Mouse (Mus musculus) frontal cortex, postnatal 14 days (tissue): Measurements from ENCODE around the gene Lcor.

Source experiments
- DNase-seq, 2 experiments: peaks; one replicate each; pipeline ENCODE4 v3.0.0; 2022; ENCODE audit warnings: low spot score in 2 of 2

Lcor gene

DNA sequence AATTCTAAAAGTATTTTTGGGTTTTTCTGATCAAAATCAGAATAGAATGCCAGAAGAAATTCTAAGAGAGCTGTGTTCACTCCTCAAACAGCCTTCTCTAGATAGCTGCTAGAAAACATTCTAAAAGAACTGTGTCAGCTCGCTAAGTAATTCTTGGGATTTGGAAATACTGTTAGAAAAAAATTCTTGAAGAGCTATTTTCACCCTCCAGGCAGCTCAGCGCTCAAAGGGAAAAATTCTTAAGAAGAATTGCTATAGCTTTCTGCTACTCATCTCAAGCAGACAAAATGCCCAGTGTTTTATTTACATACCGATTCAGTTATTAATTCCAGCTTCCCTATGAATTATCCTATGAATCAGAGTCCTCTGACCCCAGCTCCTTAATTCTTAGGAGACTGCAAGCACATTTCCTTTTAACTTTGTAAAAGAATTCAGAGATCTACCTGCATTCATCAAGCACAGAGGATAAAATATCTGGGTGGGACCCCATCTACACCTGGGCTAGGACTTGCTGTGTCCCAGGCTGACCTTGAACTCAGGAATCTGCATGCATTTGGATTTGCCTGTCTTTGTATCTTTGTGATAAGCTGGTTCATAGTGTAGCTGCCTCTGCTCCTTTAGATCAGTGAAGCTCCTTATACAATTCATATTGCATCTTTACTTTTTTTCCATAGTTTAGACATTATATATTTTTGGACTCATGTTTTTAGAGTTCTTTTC, 5.7 kb upstream of the Lcor start:
- DNase-seq = no peak

- DNase-seq = peak in 1 of 2 experiments; percentile 18
These were observed 1.2 kb upstream of the Lcor start for GRCm38 (mm10) chr19:41481030-41481886.

- DNase-seq = no peak
These were observed 599 bp upstream of the Lcor start for GRCm38 (mm10) chr19:41481887-41482189.

DNA sequence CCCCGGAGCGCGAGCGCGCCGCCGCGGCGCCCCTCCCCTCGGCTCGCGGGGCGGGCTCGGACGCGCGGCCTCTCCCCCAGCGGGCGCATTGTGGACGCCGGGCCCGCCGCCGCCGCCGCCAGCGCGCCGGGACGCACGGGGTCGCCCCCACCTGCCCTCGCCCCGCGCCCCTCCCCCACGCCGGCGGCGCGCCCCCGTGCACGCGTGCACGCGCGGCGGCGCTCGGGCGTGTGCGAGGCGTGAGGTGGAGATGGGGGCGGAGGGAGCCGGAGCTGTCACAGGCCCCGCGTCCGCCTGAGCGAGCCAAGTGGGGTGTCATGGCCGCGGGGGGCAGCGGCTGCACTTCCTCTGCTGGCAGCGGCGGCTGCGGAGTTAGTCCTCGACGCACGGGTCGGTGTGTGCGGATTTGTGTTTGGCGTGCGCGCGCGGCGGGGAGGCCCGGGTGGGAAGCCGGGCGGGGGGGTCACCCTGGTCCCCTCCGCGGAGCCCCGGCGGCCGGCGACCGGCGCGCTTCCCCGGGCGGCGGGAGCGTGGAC, 540 bp downstream of the Lcor start:
- peak; percentile 53 to 60 for DNase-seq

DNA sequence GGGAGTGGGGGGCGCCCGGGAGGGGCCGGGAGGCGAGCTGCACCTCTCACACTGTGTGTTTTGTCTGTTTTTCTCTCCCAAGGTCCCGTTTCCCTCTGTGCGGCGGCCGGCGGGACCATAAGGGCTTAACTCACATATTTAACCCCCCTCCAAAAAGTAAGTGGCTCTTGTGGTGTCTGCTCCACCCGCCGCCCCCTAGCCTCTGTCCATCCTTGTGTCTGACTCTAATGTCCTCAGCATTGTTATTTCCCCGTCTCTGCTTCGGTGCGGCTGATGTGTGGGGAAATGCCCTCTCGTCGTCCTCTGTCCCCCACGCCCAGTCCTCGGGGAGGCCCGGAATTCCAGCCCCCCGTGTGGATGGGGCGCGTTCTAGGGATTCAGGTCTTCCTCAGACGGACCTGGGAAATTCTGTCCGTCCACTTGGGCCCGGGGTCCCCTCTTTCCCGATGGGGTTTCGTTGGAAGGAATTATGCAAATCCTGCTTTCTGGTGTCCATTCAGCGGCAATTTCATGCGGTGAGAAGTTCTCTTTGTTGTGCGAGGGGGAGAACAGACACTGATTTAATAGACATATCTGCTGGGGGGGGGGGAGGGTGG, 1.1 kb downstream of the Lcor start:
- DNase-seq = peak; percentile 14 to 17

DNA sequence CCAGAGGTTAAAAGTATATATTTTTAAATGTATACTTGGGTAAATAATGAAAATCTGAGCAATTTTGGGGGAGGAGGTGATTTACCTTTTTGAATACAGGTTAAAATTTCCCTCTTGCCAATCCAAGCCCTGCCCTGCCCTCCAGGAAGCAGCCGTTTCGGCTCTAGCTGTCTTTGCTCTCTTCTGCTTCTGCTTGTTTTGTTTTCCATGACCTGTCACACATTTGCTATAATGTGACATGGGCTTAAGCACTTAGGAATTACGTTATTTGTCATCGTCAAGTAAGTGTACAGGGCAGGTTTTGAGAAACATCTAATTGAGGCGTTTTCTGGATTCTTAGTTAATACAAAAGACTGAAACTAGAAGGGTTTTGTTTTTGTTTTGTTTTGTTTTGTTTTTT, 1.9 kb downstream of the Lcor start:
- no peak for DNase-seq

DNA sequence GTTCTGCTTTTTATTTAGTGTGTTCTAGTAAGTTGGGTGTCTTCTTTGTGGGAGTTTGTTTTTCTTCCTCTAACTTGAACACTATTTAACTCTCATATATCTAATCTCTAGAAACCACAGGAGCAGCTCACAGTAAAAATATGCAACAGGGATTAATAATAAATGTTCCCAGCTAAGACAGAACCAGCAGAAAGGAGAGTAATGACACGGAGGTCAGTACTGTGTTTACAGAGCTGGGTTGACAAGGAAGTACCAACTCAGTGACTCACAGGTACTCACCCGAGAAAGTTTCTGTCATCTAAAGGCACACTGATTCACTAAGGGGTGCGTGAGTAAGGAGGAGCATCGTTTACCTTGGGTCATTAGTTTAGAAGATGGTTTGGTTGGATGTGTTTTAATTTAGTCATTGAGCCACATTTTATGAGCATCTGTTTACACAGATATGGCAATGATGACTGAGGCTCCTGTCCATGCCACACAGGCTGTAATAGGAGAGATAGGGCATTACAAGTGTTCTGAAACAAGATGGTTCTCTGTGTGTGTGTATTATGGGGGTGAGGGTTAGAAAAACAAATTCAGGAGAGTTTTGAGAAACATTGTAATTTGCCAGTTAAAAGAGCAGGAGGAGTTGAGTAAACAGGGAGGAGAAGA, 13.1 kb downstream of the Lcor start:
- DNase-seq = no peak

GRCm38 (mm10) chr19:41496058-41496457, 13.6 kb downstream of the Lcor start:
- DNase-seq = no peak

DNA sequence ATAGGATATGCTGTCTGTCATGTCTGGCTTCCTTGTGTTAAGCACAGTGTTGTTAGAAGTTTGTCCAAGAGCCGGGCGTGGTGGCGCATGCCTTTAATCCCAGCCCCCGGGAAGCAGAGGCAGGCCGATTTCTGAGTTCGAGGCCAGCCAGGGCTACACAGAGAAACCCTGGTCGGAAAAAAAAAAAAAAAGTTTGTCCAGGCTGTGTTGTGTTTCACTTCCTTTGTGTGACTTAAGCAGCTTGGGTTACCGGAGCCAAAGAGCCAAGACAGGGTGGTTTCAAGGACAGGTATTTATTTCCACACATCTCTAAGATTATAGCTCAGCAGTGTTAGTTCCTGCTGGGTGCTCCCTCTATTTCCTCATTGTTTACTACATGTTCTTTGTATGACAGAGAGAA, 25.4 kb downstream of the Lcor start:
- DNase-seq = no peak

GRCm38 (mm10) chr19:41514836-41515235, 32.4 kb downstream of the Lcor start:
- DNase-seq = no peak

- DNase-seq = no peak
These were observed 33.1 kb downstream of the Lcor start for GRCm38 (mm10) chr19:41515549-41515948.

- no peak for DNase-seq
These were observed 34.6 kb downstream of the Lcor start for GRCm38 (mm10) chr19:41517006-41517405.

DNA sequence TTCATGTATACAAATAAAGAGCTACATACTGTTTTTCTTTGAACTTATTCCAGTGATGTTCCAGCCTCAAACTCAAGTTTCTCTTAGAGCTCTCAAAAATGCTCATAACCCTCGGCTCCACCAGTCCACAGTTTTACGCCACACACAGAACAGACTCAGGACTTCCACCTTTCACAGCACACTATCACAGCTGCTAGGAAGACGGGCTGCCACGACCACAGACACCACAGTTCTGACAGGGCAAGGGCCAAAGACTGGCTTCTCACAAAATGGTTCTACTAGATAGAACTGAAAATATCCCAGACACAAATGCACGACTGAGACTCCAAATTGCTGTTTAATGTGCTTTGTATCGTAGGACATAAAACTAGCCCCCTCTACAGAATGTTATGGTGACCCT, 36.7 kb downstream of the Lcor start:
- DNase-seq = no peak

DNA sequence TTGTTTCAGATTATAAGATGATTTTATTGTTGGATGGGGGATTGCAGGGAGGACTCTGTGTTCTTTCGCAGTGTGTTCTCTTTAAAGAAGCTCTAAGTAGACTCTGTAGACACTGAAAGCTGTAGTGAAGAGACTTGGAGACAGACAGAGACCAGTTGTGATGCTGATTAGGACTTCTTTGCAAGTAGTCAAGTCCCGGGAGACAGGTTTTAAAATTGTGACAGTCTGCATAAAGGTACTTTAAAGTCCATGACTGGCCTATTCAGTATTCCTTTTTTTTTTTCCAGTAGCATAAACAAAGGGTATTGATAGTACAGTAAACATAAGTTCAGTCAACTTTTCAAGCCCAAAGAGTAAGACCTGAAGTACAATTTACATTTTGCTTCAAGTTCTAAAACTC, 39.8 kb downstream of the Lcor start:
- no peak for DNase-seq

- no peak for DNase-seq
These were observed 41.5 kb downstream of the Lcor start for GRCm38 (mm10) chr19:41523798-41524563.

- DNase-seq = no peak
These were observed 46.7 kb downstream of the Lcor start for GRCm38 (mm10) chr19:41529169-41529568.

- DNase-seq = no peak
These were observed 51.6 kb downstream of the Lcor start for GRCm38 (mm10) chr19:41534021-41534420.

DNA sequence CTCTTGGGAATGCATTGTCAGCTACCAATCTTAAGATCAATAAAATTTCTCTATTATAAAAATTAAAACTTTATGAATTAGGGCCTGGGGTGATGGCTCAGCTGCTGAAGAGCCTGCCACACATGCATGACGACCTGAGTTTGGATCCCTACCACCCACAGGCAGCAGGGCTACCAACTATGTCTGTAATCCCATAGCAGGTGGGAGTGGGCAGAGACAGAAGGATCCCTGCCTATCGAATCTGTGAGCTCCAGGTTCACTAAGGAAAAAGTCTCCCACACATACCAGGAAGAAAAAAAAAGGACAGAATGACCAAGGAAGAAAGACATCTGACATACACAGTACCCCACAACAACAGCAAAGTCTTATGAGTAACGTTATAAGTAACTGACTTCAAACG, 74.5 kb downstream of the Lcor start:
- no peak for DNase-seq

GRCm38 (mm10) chr19:41557491-41557890, 75.1 kb downstream of the Lcor start:
- DNase-seq = no peak

DNA sequence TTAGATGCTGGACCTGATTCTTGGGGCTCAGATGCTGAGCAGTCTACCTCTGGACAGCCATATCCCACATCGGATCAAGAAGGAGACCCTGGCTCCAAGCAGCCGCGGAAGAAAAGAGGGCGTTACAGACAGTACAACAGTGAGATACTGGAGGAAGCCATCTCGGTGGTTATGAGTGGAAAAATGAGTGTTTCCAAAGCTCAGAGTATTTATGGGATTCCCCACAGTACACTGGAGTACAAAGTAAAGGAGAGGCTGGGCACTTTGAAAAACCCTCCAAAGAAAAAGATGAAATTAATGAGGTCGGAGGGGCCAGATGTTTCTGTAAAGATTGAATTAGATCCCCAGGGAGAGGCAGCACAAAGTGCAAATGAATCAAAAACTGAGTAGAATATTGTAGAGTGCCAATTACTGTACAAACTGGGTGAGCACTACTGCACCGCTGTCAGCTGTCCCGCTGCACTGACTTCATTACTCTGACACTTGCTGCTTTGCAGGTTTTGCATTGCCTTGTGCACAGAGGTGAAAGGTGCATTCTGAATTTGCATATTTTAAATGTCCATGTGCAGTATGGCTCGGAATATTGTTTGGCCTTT, 76.6 kb downstream of the Lcor start:
- no peak for DNase-seq

DNA sequence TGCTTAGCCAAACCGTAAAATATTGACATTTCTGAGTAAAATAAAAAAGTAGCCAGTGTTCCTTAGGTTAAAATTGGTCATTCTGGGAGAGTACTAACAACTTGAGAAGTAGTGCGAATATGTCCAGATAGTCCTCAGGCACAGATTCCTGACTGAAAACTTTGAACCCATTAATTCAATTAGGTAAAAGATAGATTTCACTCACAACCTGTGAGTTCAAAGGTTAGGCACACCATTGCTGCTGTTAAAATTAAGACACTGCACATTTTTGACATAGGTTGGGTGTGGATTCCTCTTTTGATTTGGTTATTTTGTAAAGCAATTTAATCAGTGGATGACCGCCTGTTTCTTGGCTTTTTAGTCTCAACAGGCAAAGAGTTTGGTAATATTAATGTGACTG, 78.4 kb downstream of the Lcor start:
- DNase-seq = no peak
